Mouse (Mus musculus) neutrophil, adult 59 days (primary cell): ENCODE data around the gene Cdk16. TPM values are rescaled to one million over a fixed set of nuclear protein-coding genes. Genes with fewer than 3 reads are reported as not detected.

Experiments
- total RNA-seq, 2 experiments: library from RNA; stranded (reverse); gene quantifications; 1 replicate in 1 of 2; 2 replicates in 1 of 2; pipeline ENCODE4 v1.2.4; 2023

The Cdk16 gene
- total RNA-seq: 10 to 100 TPM; 39.5 to 42.3 TPM

GRCm38 (mm10) chrX:20687519-20688067, at the start of gene Cdk16:
Cdk16 (plus strand) TSS chrX:20687954.

GRCm38 (mm10) chrX:20658026-20658652, 29.6 kb upstream of the Cdk16 start, which contains the start of gene Uba1:
Uba1 (plus strand) TSS chrX:20658326.

GRCm38 (mm10) chrX:20703741-20704290, 16.1 kb downstream of the Cdk16 start, which contains the start of gene Usp11:
Usp11 (plus strand) TSS chrX:20703906.

Other genes starting within 250 kb of the Cdk16 start
- gene Rgn, start 138.2 kb upstream of the Cdk16 start, total RNA-seq: not detected
- gene Rbm10, start 70.5 kb upstream of the Cdk16 start, total RNA-seq: 10 to 100 TPM; 29.9 to 32.5 TPM
- 100 to 1,000 TPM; 102 to 103 TPM for gene Ndufb11, start 70.3 kb upstream of the Cdk16 start, total RNA-seq
- gene Uba1, start 29.6 kb upstream of the Cdk16 start, total RNA-seq: 100 to 1,000 TPM; 190 to 192 TPM
- gene Usp11, start 16.0 kb downstream of the Cdk16 start, total RNA-seq: 1 to 10 TPM; 4.8 to 5.3 TPM
- gene Araf, start 109.9 kb downstream of the Cdk16 start, total RNA-seq: 10 to 100 TPM; 51.7 to 59.3 TPM
- gene Timp1, start 182.2 kb downstream of the Cdk16 start, total RNA-seq: under 1 TPM in 1 of 2 experiments, not detected in 1; 0.64 TPM
- 1 to 10 TPM; 1.4 to 1.8 TPM for gene Syn1, start 233.1 kb downstream of the Cdk16 start, total RNA-seq
- 100 to 1,000 TPM; 228 to 255 TPM for gene Cfp, start 243.6 kb downstream of the Cdk16 start, total RNA-seq